Mouse (Mus musculus) forebrain, embryonic 11.5 days (tissue): Measurements from ENCODE around the gene Map2k1. TPM values are rescaled to one million over a fixed set of nuclear protein-coding genes. Genes with fewer than 3 reads are reported as not detected.

ENCODE experiments used
- ATAC-seq: fragments of 200-750 bp; cut with Nextera tagmentation; replicated peaks from 2 replicates; pipeline ENCODE4 v1.8.0; 2017; ENCODE audit warnings: moderate TSS enrichment; ENCODE audit not compliant: low FRiP score
- DNase-seq: peaks from one replicate; pipeline ENCODE4 v3.0.0-alpha.2; 2017; ENCODE audit warnings: low spot score
- H3K27ac ChIP-seq: fragments of 300-500 bp; sonication (generic); 2 replicates; pipeline ENCODE4 v1.5.1; 2014; ENCODE audit warnings: low read depth, low read length
- H3K27me3 ChIP-seq: fragments of 300-500 bp; sonication (generic); 2 replicates; pipeline ENCODE4 v1.6.1; 2014; ENCODE audit warnings: mild to moderate bottlenecking, low read length, mixed read lengths; ENCODE audit not compliant: control insufficient read depth, insufficient read depth
- H3K36me3 ChIP-seq: fragments of 300-500 bp; sonication (generic); 2 replicates; pipeline ENCODE4 v1.6.1; 2014; ENCODE audit warnings: mild to moderate bottlenecking, low read length, moderate library complexity, mixed read lengths; ENCODE audit not compliant: control insufficient read depth, insufficient read depth
- H3K4me1 ChIP-seq: fragments of 300-500 bp; sonication (generic); replicated peaks from 2 replicates; pipeline ENCODE4 v1.6.1; 2014; ENCODE audit warnings: low read length, mixed read lengths; ENCODE audit not compliant: control insufficient read depth, insufficient read depth
- H3K4me2 ChIP-seq: fragments of 300-500 bp; sonication (generic); 2 replicates; pipeline ENCODE4 v1.6.1; 2014; ENCODE audit warnings: low read depth, mild to moderate bottlenecking, low read length, moderate library complexity, mixed read lengths; ENCODE audit not compliant: severe bottlenecking
- H3K4me3 ChIP-seq: fragments of 300-500 bp; sonication (generic); 2 replicates; pipeline ENCODE4 v1.5.1; 2014; ENCODE audit warnings: low read depth, low read length
- H3K9ac ChIP-seq: fragments of 300-500 bp; sonication (generic); 2 replicates; pipeline ENCODE4 v1.6.1; 2014; ENCODE audit warnings: low read length
- H3K9me3 ChIP-seq: fragments of 300-500 bp; sonication (generic); 2 replicates; pipeline ENCODE4 v1.6.1; 2016; ENCODE audit warnings: low read length, mixed read lengths; ENCODE audit not compliant: control insufficient read depth
- WGBS: fragments of 180-500 bp; shearing (Covaris S2); extraction: QIAGEN DNeasy Blood & Tissue Kit; methylation state at CpG from one replicate; pipeline ENCODE4 v1.1.7; 2014; 5-methylcytosine and 5-hydroxymethylcytosine counted together
- polyA plus RNA-seq: library from polyadenylated mRNA; unstranded; fragments of >200 nt; fragmentation: Nextera tagmentation; extraction: Ambion mirVana; gene quantifications from 2 replicates; pipeline ENCODE4 v1.2.1, GENCODE M21; 2014

Map2k1 gene
- polyA plus RNA-seq, 1 experiment from 2014 or later: 67.7 TPM

DNA sequence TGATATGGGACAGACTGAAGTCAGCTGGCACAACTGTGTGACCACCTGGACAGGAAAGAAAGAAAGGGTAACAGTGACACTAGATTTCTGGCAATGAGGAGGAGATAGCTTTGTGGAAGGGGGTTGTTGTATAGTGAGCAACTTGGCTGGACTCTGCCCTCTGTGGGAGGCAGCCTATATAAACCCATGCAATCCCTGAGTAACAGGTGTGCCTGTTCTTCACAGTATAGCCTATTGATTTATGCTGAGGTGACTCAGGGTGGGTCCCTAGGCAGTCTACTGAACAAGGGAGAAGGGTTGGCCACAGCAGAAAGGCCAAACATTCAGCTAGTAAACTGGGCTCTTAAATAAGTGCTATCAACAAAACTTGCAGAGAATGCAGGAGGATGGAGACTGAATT lies 27.6 kb downstream of the Map2k1 start:
- Histone ChIP-seq H3K9me3 (no peaks in the 10 kb centered on the region), H3K27me3 (no peaks in the 10 kb centered on the region), H3K4me2 (no peak overlapping the region), H3K36me3 (no peaks in the 10 kb centered on the region), H3K4me3 (no peak overlapping the region), H3K9ac (no peak overlapping the region), H3K4me1 (no peaks in the 10 kb centered on the region), H3K27ac (no peak overlapping the region)
- ATAC-seq: no peak
- DNase-seq: no peak

DNA sequence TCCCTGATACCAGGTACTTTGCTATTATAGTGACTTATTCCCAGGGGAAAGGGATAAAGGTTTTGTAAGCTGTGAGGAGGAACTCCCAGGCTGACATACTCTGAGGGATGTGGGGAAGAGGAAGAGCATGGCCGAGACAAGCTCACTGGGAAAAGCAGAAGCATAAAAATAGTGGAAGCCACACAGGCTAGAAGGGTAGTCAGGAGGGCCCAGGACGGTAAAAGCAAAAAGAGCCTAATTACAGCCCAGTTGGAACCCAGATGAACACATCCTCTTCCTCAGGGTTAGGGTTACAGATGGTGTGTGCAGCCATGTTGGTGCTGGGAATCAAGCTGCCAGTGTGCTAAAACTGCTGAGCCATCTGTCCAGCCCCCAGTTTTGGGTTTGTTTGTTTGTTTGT lies 31.3 kb downstream of the Map2k1 start:
- H3K27ac ChIP-seq: no peak overlapping the region
- H3K27me3 ChIP-seq: no peaks in the 10 kb centered on the region
- no peak overlapping the region for H3K4me3 ChIP-seq
- WGBS: 71% methylated on average over 2 of the region's 2 CpGs
- DNase-seq (no peak), ATAC-seq (no peak)
- H3K4me2 ChIP-seq: no peak overlapping the region
- H3K36me3 ChIP-seq: no peaks in the 10 kb centered on the region
- no peaks in the 10 kb centered on the region for H3K9me3 ChIP-seq
- no peak overlapping the region for H3K9ac ChIP-seq
- no peaks in the 10 kb centered on the region for H3K4me1 ChIP-seq

DNA sequence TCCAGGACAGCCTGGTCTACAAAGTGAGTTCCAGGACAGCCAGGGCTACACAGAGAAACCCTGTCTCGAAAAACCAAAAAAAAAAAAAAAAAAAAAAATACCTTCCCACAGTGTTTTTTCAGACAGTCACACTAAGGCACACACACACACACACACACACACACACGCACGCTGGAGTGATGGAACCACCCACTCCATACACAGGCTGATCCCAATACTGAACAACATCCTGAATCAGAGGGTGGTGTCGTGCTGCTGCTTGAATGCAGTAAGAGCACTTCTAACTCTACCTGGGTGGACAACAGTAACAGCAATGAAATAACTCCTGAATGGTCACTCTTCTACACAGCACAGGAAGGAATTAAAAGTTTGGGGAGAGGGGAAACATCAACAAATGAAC lies 32.0 kb downstream of the Map2k1 start:
- H3K27me3 ChIP-seq: no peaks in the 10 kb centered on the region
- H3K4me2 ChIP-seq: no peak overlapping the region
- no peaks in the 10 kb centered on the region for H3K9me3 ChIP-seq
- DNase-seq: no peak
- H3K9ac ChIP-seq: no peak overlapping the region
- 81% methylated on average over 4 of the region's 4 CpGs for WGBS
- H3K4me3 ChIP-seq: no peak overlapping the region
- no peak overlapping the region for H3K27ac ChIP-seq
- H3K36me3 ChIP-seq: no peaks in the 10 kb centered on the region
- H3K4me1 ChIP-seq: no peaks in the 10 kb centered on the region
- ATAC-seq: no peak

DNA sequence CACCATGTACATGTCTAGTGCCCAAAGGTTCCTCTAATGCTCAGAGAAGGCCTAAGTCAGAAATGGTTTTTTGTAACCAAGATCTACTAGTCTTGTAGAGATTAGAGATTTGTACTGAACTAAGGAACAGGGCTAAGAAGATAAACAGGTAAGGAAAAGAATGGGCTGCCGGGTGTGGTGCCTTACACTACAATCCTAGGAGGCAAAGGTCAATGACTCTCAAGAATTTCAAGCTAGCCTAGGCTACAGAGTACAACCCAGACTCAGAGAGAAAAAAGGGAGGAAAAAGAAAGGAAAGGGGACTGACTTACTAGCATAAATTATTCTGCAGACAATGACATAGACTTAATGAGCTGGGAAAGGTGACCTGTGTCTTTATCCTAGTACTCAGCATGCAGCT lies 32.8 kb downstream of the Map2k1 start:
- Histone ChIP-seq H3K4me3 (no peak overlapping the region), H3K4me2 (no peak overlapping the region), H3K9me3 (no peaks in the 10 kb centered on the region), H3K36me3 (no peaks in the 10 kb centered on the region), H3K9ac (no peak overlapping the region), H3K27ac (no peak overlapping the region), H3K27me3 (no peaks in the 10 kb centered on the region), H3K4me1 (no peaks in the 10 kb centered on the region)
- DNase-seq (no peak), ATAC-seq (no peak)
- WGBS: 73% methylated on average over 1 of the region's 1 CpGs

DNA sequence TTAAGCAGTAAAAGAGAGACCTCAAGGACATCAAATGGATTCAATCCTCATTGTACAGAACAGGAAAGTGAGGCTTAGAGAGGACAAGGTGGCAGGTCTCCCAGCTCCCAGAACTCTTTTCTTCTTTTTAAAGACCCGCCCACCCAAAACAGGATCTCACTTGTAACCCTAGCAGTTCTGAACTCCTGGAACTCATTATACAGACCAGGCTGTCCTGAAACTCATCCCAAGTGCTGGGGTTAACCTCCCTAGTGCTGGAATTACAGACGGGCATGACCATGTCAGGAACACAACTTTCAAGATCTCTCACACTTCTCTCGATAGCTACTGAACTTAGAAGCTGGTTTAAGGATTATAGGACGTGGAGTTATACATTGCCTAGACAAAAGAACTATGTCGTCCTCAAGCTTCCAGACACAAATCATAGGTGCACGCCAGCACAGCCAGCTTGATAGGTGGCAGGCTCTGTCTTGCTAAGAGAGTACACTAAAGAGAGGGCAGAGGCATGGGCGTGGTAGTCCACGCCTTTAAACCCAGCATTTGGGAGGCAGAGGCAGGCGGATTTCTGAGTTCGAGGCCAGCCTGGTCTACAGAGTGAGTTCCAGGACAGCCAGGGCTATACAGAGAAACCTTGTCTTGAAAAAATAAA lies 33.5 kb downstream of the Map2k1 start:
- no peak for DNase-seq
- H3K4me1 ChIP-seq: no peaks in the 10 kb centered on the region
- no peak overlapping the region for H3K4me3 ChIP-seq
- no peak overlapping the region for H3K9ac ChIP-seq
- H3K4me2 ChIP-seq: no peak overlapping the region
- H3K27me3 ChIP-seq: no peaks in the 10 kb centered on the region
- 86% methylated on average over 10 of the region's 10 CpGs for WGBS
- no peak for ATAC-seq
- no peak overlapping the region for H3K27ac ChIP-seq
- no peaks in the 10 kb centered on the region for H3K9me3 ChIP-seq
- H3K36me3 ChIP-seq: no peaks in the 10 kb centered on the region

DNA sequence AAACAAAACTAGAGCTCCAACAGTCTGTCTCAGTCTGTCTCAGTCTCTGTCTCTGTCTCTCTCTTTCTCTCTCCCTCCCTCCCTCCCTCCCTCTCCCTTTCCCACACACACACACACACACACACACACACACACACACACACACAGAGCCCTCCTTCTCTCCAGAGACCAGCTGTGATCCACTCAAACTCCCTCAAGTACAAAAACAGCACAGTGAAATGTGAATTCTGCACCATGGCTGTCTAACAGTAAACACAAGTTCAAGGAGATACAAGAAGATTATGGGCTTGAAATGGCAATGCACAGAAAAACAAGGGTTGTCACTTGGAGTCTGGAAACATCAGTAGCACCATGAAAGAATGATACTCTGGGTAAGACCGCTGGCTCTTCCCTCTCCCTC lies 34.1 kb downstream of the Map2k1 start:
- WGBS: 46% methylated on average over 1 of the region's 1 CpGs
- Histone ChIP-seq H3K4me2 (no peak overlapping the region), H3K9me3 (no peaks in the 10 kb centered on the region), H3K27ac (no peak overlapping the region), H3K4me1 (no peaks in the 10 kb centered on the region), H3K4me3 (no peak overlapping the region), H3K9ac (no peak overlapping the region), H3K36me3 (no peaks in the 10 kb centered on the region), H3K27me3 (no peaks in the 10 kb centered on the region)
- no peak for ATAC-seq
- DNase-seq: no peak

DNA sequence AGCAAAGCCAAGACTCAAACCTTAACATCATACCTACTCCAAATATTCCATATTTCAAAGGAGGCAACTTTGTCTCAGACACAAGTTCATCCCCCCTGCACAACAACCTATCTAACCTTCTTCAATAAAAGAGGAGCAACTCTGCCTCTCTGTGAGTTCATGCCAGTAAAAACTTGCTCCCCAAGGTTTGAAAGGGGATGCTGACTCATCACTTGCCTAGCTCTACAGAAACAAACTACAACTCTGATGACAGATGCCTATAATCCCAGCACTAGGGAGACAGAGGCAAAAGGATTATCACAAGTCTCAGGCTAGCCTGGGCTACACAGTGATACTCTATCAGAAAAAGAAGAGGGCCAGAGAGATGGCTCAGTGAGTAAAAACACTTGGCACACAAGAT lies 35.5 kb downstream of the Map2k1 start:
- Histone ChIP-seq H3K27me3 (no peaks in the 10 kb centered on the region), H3K4me2 (no peak overlapping the region), H3K4me3 (no peak overlapping the region), H3K9me3 (no peaks in the 10 kb centered on the region), H3K9ac (no peak overlapping the region), H3K36me3 (no peaks in the 10 kb centered on the region), H3K27ac (no peak overlapping the region), H3K4me1 (no peaks in the 10 kb centered on the region)
- ATAC-seq (no peak), DNase-seq (no peak)

DNA sequence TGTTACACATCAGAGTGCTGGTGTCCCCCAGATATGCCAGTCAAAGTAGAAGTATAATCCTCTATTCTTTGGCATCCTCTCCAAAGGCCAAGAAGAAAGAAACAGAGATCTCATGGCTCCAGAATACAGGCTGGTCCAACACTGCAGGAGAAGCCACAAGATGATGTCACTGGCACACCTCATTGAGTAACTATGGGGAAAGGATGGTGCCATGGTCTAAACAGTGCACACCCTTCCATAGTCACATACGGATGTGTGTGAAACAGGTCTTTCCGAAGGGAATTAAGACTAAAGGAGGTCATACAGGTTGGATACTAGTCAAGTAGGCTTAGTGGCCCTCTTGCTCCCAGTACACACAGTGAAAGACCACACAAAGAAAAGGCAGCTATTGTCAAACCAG lies 36.8 kb downstream of the Map2k1 start:
- H3K36me3 ChIP-seq: no peaks in the 10 kb centered on the region
- H3K4me1 ChIP-seq: no peaks in the 10 kb centered on the region
- 91% methylated on average over 2 of the region's 2 CpGs for WGBS
- no peaks in the 10 kb centered on the region for H3K27me3 ChIP-seq
- no peak overlapping the region for H3K4me2 ChIP-seq
- no peak overlapping the region for H3K4me3 ChIP-seq
- H3K9me3 ChIP-seq: no peaks in the 10 kb centered on the region
- no peak overlapping the region for H3K9ac ChIP-seq
- H3K27ac ChIP-seq: no peak overlapping the region
- no peak for DNase-seq
- no peak for ATAC-seq

DNA sequence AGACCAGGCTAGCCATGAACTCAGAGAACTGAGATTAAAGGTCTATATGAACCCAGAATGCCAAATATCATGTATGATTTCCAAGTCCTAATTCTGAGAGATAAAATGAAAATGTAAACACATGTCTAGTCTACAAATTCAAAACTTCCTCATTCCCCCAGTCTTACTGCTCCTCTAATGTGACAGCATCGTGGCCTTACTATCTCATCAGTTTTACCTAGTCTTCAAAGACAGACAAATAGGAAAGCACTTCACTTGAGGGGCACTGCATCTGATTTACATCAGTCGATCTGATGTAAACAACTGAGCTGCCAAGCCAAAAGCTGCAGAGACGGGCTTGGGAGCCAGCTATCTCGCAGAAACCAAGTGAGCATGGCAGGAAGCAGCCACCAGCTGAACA lies 37.3 kb downstream of the Map2k1 start:
- H3K4me1 ChIP-seq: no peaks in the 10 kb centered on the region
- ATAC-seq (no peak), DNase-seq (no peak)
- no peak overlapping the region for H3K4me2 ChIP-seq
- H3K27ac ChIP-seq: no peak overlapping the region
- WGBS: 89% methylated on average over 4 of the region's 4 CpGs
- no peak overlapping the region for H3K9ac ChIP-seq
- no peaks in the 10 kb centered on the region for H3K36me3 ChIP-seq
- H3K9me3 ChIP-seq: no peaks in the 10 kb centered on the region
- no peak overlapping the region for H3K4me3 ChIP-seq
- no peaks in the 10 kb centered on the region for H3K27me3 ChIP-seq
